Mouse (Mus musculus): ENCODE measurements around the gene Trappc3l. TPM values are rescaled to one million over a fixed set of nuclear protein-coding genes. Genes with fewer than 3 reads are reported as not detected.
A peak's percentile ranks its signal among the peaks of the same experiment; 100 is the strongest.
"Not testable (repeated sequence)": the region's sequence is repeated elsewhere in the genome, so short reads cannot be mapped to it uniquely, and the experiment has no call there.

Gene Trappc3l
- not detected in 2 replicates for polyA plus RNA-seq (2015; fragmentation: Nextera tagmentation; extraction: Ambion mirVana)

GRCm38 (mm10) chr10:34037401-34037800 lies at the start of gene Trappc3l:
TSS of gene Trappc3l (plus strand) at chr10:34037597.
- ATAC-seq (ENCODE audit: low FRiP score, low TSS enrichment) (no peak), DNase-seq (ENCODE audit: low spot score) (no peak)
- TF ChIP-seq CTCF (IDR thresholded peaks at IDR 0.05; ENCODE audit: low read depth) (no peak), EP300 (optimal IDR thresholded peaks at IDR 0.05) (no peak)
- no peak within 1 kb of the TSS for H3K4me2 ChIP-seq (replicated peaks; ENCODE audit: low read depth)
- H3K9ac ChIP-seq (ENCODE audit: low read length), result no peak within 1 kb of the TSS
- H3K27me3 ChIP-seq (ENCODE audit: control insufficient read depth, insufficient read depth, low read length), result no peaks in the 10 kb centered on the region
- H3K4me1 ChIP-seq (replicated peaks; ENCODE audit: control insufficient read depth, insufficient read depth), result no peaks in the 10 kb centered on the region; the same call in 1 of the 2 replicates
- H3K36me3 ChIP-seq (ENCODE audit: control insufficient read depth, insufficient read depth, low read length), result no peaks in the 10 kb centered on the region
- no peaks in the 10 kb centered on the region for H3K9me3 ChIP-seq (ENCODE audit: control insufficient read depth, low read length)
- no peak within 1 kb of the TSS for H3K27ac ChIP-seq (replicated peaks)
- 85% methylated on average over 3 of the region's 3 CpGs for WGBS
- H3K4me3 ChIP-seq (ENCODE audit: low read depth, low read length), result no peak within 1 kb of the TSS

GRCm38 (mm10) chr10:33996686-33997085 lies 40.7 kb upstream of the Trappc3l start:
- not testable (repeated sequence) for H3K4me2 ChIP-seq (replicated peaks; ENCODE audit: low read depth); H3K4me1 ChIP-seq (replicated peaks; ENCODE audit: control insufficient read depth, insufficient read depth); H3K9me3 ChIP-seq (ENCODE audit: control insufficient read depth, low read length); DNase-seq (ENCODE audit: low spot score); H3K4me3 ChIP-seq (ENCODE audit: low read depth, low read length); ATAC-seq (ENCODE audit: low FRiP score, low TSS enrichment); H3K27ac ChIP-seq (replicated peaks); H3K27me3 ChIP-seq (ENCODE audit: control insufficient read depth, insufficient read depth, low read length); H3K9ac ChIP-seq (ENCODE audit: low read length)
- WGBS, result 91% methylated on average over 6 of the region's 8 CpGs
- peaks cover 14% of the 10 kb centered on the region; the same call in 1 of the 2 replicates for H3K36me3 ChIP-seq (ENCODE audit: control insufficient read depth, insufficient read depth, low read length)

GRCm38 (mm10) chr10:33998397-33998796 lies 39.0 kb upstream of the Trappc3l start:
- Histone ChIP-seq H3K27ac (replicated peaks) (no peak overlapping the region), H3K9me3 (ENCODE audit: control insufficient read depth, low read length) (no peaks in the 10 kb centered on the region), H3K27me3 (ENCODE audit: control insufficient read depth, insufficient read depth, low read length) (no peaks in the 10 kb centered on the region), H3K9ac (ENCODE audit: low read length) (no peak overlapping the region), H3K36me3 (ENCODE audit: control insufficient read depth, insufficient read depth, low read length) (peaks cover 8% of the 10 kb centered on the region; the same call in 1 of the 2 replicates), H3K4me1 (replicated peaks; ENCODE audit: control insufficient read depth, insufficient read depth) (no peaks in the 10 kb centered on the region), H3K4me2 (replicated peaks; ENCODE audit: low read depth) (no peak overlapping the region), H3K4me3 (ENCODE audit: low read depth, low read length) (no peak overlapping the region)
- TF ChIP-seq EP300 (optimal IDR thresholded peaks at IDR 0.05), result no peak
- TF ChIP-seq CTCF (IDR thresholded peaks at IDR 0.05; ENCODE audit: low read depth), result no peak
- no peak for ATAC-seq (ENCODE audit: low FRiP score, low TSS enrichment)
- no peak for DNase-seq (ENCODE audit: low spot score)

- Histone ChIP-seq H3K9me3 (ENCODE audit: control insufficient read depth, low read length) (no peaks in the 10 kb centered on the region), H3K4me3 (ENCODE audit: low read depth, low read length) (no peak overlapping the region), H3K4me1 (replicated peaks; ENCODE audit: control insufficient read depth, insufficient read depth) (no peaks in the 10 kb centered on the region), H3K27me3 (ENCODE audit: control insufficient read depth, insufficient read depth, low read length) (no peaks in the 10 kb centered on the region), H3K4me2 (replicated peaks; ENCODE audit: low read depth) (no peak overlapping the region), H3K9ac (ENCODE audit: low read length) (no peak overlapping the region), H3K36me3 (ENCODE audit: control insufficient read depth, insufficient read depth, low read length) (no peaks in the 10 kb centered on the region), H3K27ac (replicated peaks) (no peak overlapping the region)
- ATAC-seq (ENCODE audit: low FRiP score, low TSS enrichment) (no peak), DNase-seq (ENCODE audit: low spot score) (no peak)
- TF ChIP-seq EP300 (optimal IDR thresholded peaks at IDR 0.05), result no peak
- no peak for TF ChIP-seq CTCF (IDR thresholded peaks at IDR 0.05; ENCODE audit: low read depth)
- 92% methylated on average over 4 of the region's 4 CpGs for WGBS
Observed at GRCm38 (mm10) chr10:34012581-34012980, 24.8 kb upstream of the Trappc3l start.

GRCm38 (mm10) chr10:34013241-34013640 lies 24.2 kb upstream of the Trappc3l start:
- Histone ChIP-seq H3K27me3 (ENCODE audit: control insufficient read depth, insufficient read depth, low read length) (no peaks in the 10 kb centered on the region), H3K4me3 (ENCODE audit: low read depth, low read length) (no peak overlapping the region), H3K36me3 (ENCODE audit: control insufficient read depth, insufficient read depth, low read length) (no peaks in the 10 kb centered on the region), H3K4me1 (replicated peaks; ENCODE audit: control insufficient read depth, insufficient read depth) (no peaks in the 10 kb centered on the region), H3K27ac (replicated peaks) (no peak overlapping the region), H3K9ac (ENCODE audit: low read length) (no peak overlapping the region), H3K4me2 (replicated peaks; ENCODE audit: low read depth) (no peak overlapping the region), H3K9me3 (ENCODE audit: control insufficient read depth, low read length) (no peaks in the 10 kb centered on the region)
- WGBS, result 85% methylated on average over 2 of the region's 2 CpGs
- DNase-seq (ENCODE audit: low spot score) (no peak), ATAC-seq (ENCODE audit: low FRiP score, low TSS enrichment) (no peak)
- TF ChIP-seq EP300 (optimal IDR thresholded peaks at IDR 0.05), result no peak
- no peak for TF ChIP-seq CTCF (IDR thresholded peaks at IDR 0.05; ENCODE audit: low read depth)

- WGBS, result under 1% methylated on average over 21 of the region's 21 CpGs
- H3K9me3 ChIP-seq (ENCODE audit: control insufficient read depth, low read length), result no peaks in the 10 kb centered on the region
- no peaks in the 10 kb centered on the region for H3K27me3 ChIP-seq (ENCODE audit: control insufficient read depth, insufficient read depth, low read length)
- ATAC-seq (ENCODE audit: low FRiP score, low TSS enrichment), result no peak
- TF ChIP-seq EP300 (optimal IDR thresholded peaks at IDR 0.05), result no peak
- TF ChIP-seq CTCF (IDR thresholded peaks at IDR 0.05; ENCODE audit: low read depth), result no peak
- peak overlapping the region; percentile 84 for H3K4me3 ChIP-seq (ENCODE audit: low read depth, low read length)
- H3K4me1 ChIP-seq (replicated peaks; ENCODE audit: control insufficient read depth, insufficient read depth), result 0 out of 2 replicates have a peak, but pooled peaks cover 2% of the 10 kb centered on the region
- peak overlapping the region; percentile 79 for H3K9ac ChIP-seq (ENCODE audit: low read length)
- no peak for DNase-seq (ENCODE audit: low spot score)
- H3K27ac ChIP-seq (replicated peaks), result peak overlapping the region; percentile 94
- no peaks in the 10 kb centered on the region for H3K36me3 ChIP-seq (ENCODE audit: control insufficient read depth, insufficient read depth, low read length)
- H3K4me2 ChIP-seq (replicated peaks; ENCODE audit: low read depth), result peak overlapping the region; percentile 82
Observed at GRCm38 (mm10) chr10:34018746-34019301, 18.6 kb upstream of the Trappc3l start.

Measured in stomach, postnatal 0 days (tissue).